Comparison of ENCODE assay signal across 8 mouse cellular contexts in genomic region chr1:170771437-170772003, GRCm38 (mm10).
DNase-seq lines count a peak whose midpoint lies in the region; ATAC-seq lines count a peak whose summit lies in the region.

No protein-coding gene starts in this region.

- no peaks in the 10 kb centered on the region for H3K4me1 ChIP-seq in forebrain, embryonic 14.5 days (ENCODE audit: control insufficient read depth, insufficient read depth, low read length)
- H3K4me1 ChIP-seq in forebrain, embryonic 12.5 days: no peaks in the 10 kb centered on the region
- H3K4me1 ChIP-seq in heart, embryonic 12.5 days (replicated peaks): peaks cover 11% of the 10 kb centered on the region
- H3K4me1 ChIP-seq in stomach, embryonic 16.5 days (ENCODE audit: control insufficient read depth, insufficient read depth, low read length): peaks cover 8% of the 10 kb centered on the region; the same call in 1 of the 2 replicates

- intact Hi-C loops in left cerebral cortex, postnatal 36 days (cut with DNase I): no loop called here

- no peak overlapping the region for H3K27ac ChIP-seq in forebrain, embryonic 14.5 days (ENCODE audit: low read depth, low read length)
- H3K27ac ChIP-seq in forebrain, embryonic 12.5 days: no peak overlapping the region
- H3K27ac ChIP-seq in heart, embryonic 12.5 days (ENCODE audit: poor library complexity, severe bottlenecking): no peak overlapping the region
- H3K27ac ChIP-seq in stomach, embryonic 16.5 days (ENCODE audit: low read length): peak overlapping the region; percentile 10; the same call in 1 of the 2 replicates

- DNase-seq in forebrain, embryonic 14.5 days (ENCODE audit: low spot score): peak; percentile 7
- DNase-seq in kidney, postnatal 25 days: peak; percentile 13 to 36
- DNase-seq in left cerebral cortex, postnatal 36 days (ENCODE audit: low spot score in 2 of 2): no peak
- no peak for DNase-seq in cerebellum, adult 18-20 months

- H3K27me3 ChIP-seq in forebrain, embryonic 14.5 days (replicated peaks; ENCODE audit: control insufficient read depth, insufficient read depth, low read length): no peaks in the 10 kb centered on the region
- H3K27me3 ChIP-seq in forebrain, embryonic 12.5 days: no peaks in the 10 kb centered on the region
- no peaks in the 10 kb centered on the region for H3K27me3 ChIP-seq in heart, embryonic 12.5 days (replicated peaks)
- no peaks in the 10 kb centered on the region for H3K27me3 ChIP-seq in stomach, embryonic 16.5 days (ENCODE audit: control insufficient read depth, insufficient read depth, low read length)

- H3K9me3 ChIP-seq in forebrain, embryonic 14.5 days (replicated peaks; ENCODE audit: control insufficient read depth, low read length): no peaks in the 10 kb centered on the region
- no peaks in the 10 kb centered on the region for H3K9me3 ChIP-seq in forebrain, embryonic 12.5 days
- H3K9me3 ChIP-seq in heart, embryonic 12.5 days (replicated peaks): no peaks in the 10 kb centered on the region
- H3K9me3 ChIP-seq in stomach, embryonic 16.5 days (replicated peaks; ENCODE audit: control insufficient read depth, low read length): no peaks in the 10 kb centered on the region

- 65% methylated on average over 25 of the region's 25 CpGs for WGBS in forebrain, embryonic 14.5 days
- 76% methylated on average over 25 of the region's 25 CpGs for WGBS in forebrain, embryonic 12.5 days
- WGBS in heart, embryonic 12.5 days: 52% methylated on average over 25 of the region's 25 CpGs
- 46% methylated on average over 25 of the region's 25 CpGs for WGBS in stomach, embryonic 16.5 days

- no peak overlapping the region for H3K4me3 ChIP-seq in forebrain, embryonic 14.5 days (ENCODE audit: low read depth, low read length)
- H3K4me3 ChIP-seq in forebrain, embryonic 12.5 days (replicated peaks): no peak overlapping the region
- 0 out of 2 replicates have a peak overlapping the region, but pooled peaks have one; percentile 7 for H3K4me3 ChIP-seq in heart, embryonic 12.5 days
- H3K4me3 ChIP-seq in stomach, embryonic 16.5 days (replicated peaks; ENCODE audit: low read length): no peak overlapping the region; the same call in 1 of the 2 replicates

- no peak overlapping the region for H3K9ac ChIP-seq in forebrain, embryonic 14.5 days (ENCODE audit: low read length)
- H3K9ac ChIP-seq in forebrain, embryonic 12.5 days: no peak overlapping the region
- H3K9ac ChIP-seq in heart, embryonic 12.5 days: no peak overlapping the region
- H3K9ac ChIP-seq in stomach, embryonic 16.5 days (ENCODE audit: low read length): no peak overlapping the region

- H3K4me2 ChIP-seq in forebrain, embryonic 14.5 days (ENCODE audit: low read length): no peak overlapping the region
- H3K4me2 ChIP-seq in forebrain, embryonic 12.5 days: no peak overlapping the region
- peak overlapping the region; percentile 34 for H3K4me2 ChIP-seq in heart, embryonic 12.5 days
- H3K4me2 ChIP-seq in stomach, embryonic 16.5 days (ENCODE audit: low read depth, low read length): peak overlapping the region; percentile 41

- no peak for ATAC-seq in forebrain, embryonic 14.5 days
- ATAC-seq in forebrain, embryonic 12.5 days (ENCODE audit: low FRiP score): no peak
- no peak for ATAC-seq in heart, embryonic 12.5 days (ENCODE audit: insufficient number of reproducible peaks, low FRiP score)
- ATAC-seq in stomach, embryonic 16.5 days (ENCODE audit: insufficient read depth, low FRiP score): peak; percentile 47; the same call in 1 of the 2 replicates
- no peak for ATAC-seq in monocyte, adult 5-6 weeks (replicated peaks; ENCODE audit: insufficient number of reproducible peaks, low FRiP score, low TSS enrichment, poor library complexity, severe bottlenecking)

- no peaks in the 10 kb centered on the region; the same call in 1 of the 2 replicates for H3K36me3 ChIP-seq in forebrain, embryonic 14.5 days (ENCODE audit: control insufficient read depth, insufficient read depth, low read length)
- H3K36me3 ChIP-seq in forebrain, embryonic 12.5 days (replicated peaks): no peaks in the 10 kb centered on the region
- peaks cover 4% of the 10 kb centered on the region; the same call in 1 of the 2 replicates for H3K36me3 ChIP-seq in heart, embryonic 12.5 days
- no peaks in the 10 kb centered on the region for H3K36me3 ChIP-seq in stomach, embryonic 16.5 days (ENCODE audit: control insufficient read depth, insufficient read depth, low read length)

Comparison
In these comparisons a context has a peak if more than half of its experiments do, and no peak if none do; other contexts are left out.
1. DNase-seq: peak in forebrain, embryonic 14.5 days (single experiment) and kidney, postnatal 25 days (2 of 2); none in left cerebral cortex, postnatal 36 days (0 of 2) and cerebellum, adult 18-20 months (0 of 2).
2. H3K4me2 ChIP-seq: peak in heart, embryonic 12.5 days (single experiment) and stomach, embryonic 16.5 days (single experiment); none in forebrain, embryonic 14.5 days (single experiment) and forebrain, embryonic 12.5 days (single experiment).